Mouse (Mus musculus): Measurements from ENCODE around the gene Wdr20.

- TF ChIP-seq CTCF (IDR thresholded peaks at IDR 0.05; ENCODE audit: low read depth, low read length) (no peak), TAL1 (conservative IDR thresholded peaks at IDR 0.05; ENCODE audit: low read depth, low read length) (no peak), POLR2AphosphoS5 (IDR thresholded peaks at IDR 0.05; ENCODE audit: insufficient replicate concordance, low read depth, low read length) (no peak)
Observed at GRCm38 (mm10) chr12:110764531-110764930, 26.8 kb downstream of the Wdr20 start.
